Mouse (Mus musculus): Measurements from ENCODE around the gene Gcnt1. TPM values are rescaled to one million over a fixed set of nuclear protein-coding genes. Genes with fewer than 3 reads are reported as not detected.
A peak's percentile ranks its signal among the peaks of the same experiment; 100 is the strongest.

Gcnt1 gene
- total RNA-seq, 2 experiments from 2014 or later = 0.41 to 0.95 TPM

- no peak overlapping the region; the same call in 1 of the 2 replicates for H3K4me3 ChIP-seq
- no peak for TF ChIP-seq CTCF (IDR thresholded peaks at IDR 0.05)
- H3K27ac ChIP-seq = no peak overlapping the region
- intact Hi-C loops (cut with DNase I) = no loop called here
- DNase-seq = no peak
Measured at GRCm38 (mm10) chr19:17392866-17393265, 20.2 kb upstream of the Gcnt1 start.

- DNase-seq = no peak
- no peak overlapping the region for H3K4me3 ChIP-seq
- intact Hi-C loops (cut with DNase I) = loop anchor here (2.0 kb wide), 1 partner anchor 264 kb away; no protein-coding TSS in a partner anchor
- H3K27ac ChIP-seq = no peak overlapping the region
- peak; percentile 70 for TF ChIP-seq CTCF (IDR thresholded peaks at IDR 0.05)
Measured at GRCm38 (mm10) chr19:17388404-17388803, 15.8 kb upstream of the Gcnt1 start.

GRCm38 (mm10) chr19:17386424-17386823 lies 13.8 kb upstream of the Gcnt1 start:
- Histone ChIP-seq H3K4me3 (no peak overlapping the region), H3K27ac (no peak overlapping the region)
- intact Hi-C loops (cut with DNase I) = no loop called here
- no peak for TF ChIP-seq CTCF (IDR thresholded peaks at IDR 0.05)
- no peak for DNase-seq

GRCm38 (mm10) chr19:17385426-17385825 lies 12.8 kb upstream of the Gcnt1 start:
- no peak for TF ChIP-seq CTCF (IDR thresholded peaks at IDR 0.05)
- intact Hi-C loops (cut with DNase I) = no loop called here
- no peak for DNase-seq
- no peak overlapping the region for H3K4me3 ChIP-seq
- no peak overlapping the region for H3K27ac ChIP-seq

- no peak for TF ChIP-seq CTCF (IDR thresholded peaks at IDR 0.05)
- Histone ChIP-seq H3K27ac (no peak overlapping the region), H3K4me3 (no peak overlapping the region)
- intact Hi-C loops (cut with DNase I) = no loop called here
- no peak for DNase-seq
Measured at GRCm38 (mm10) chr19:17385022-17385421, 12.4 kb upstream of the Gcnt1 start.

- Histone ChIP-seq H3K4me3 (no peak overlapping the region), H3K27ac (no peak overlapping the region)
- intact Hi-C loops (cut with DNase I) = no loop called here
- TF ChIP-seq CTCF (IDR thresholded peaks at IDR 0.05) = no peak
- DNase-seq = no peak
Measured at GRCm38 (mm10) chr19:17382807-17383397, 10.3 kb upstream of the Gcnt1 start.

GRCm38 (mm10) chr19:17380549-17380948 lies 7.9 kb upstream of the Gcnt1 start:
- Histone ChIP-seq H3K27ac (no peak overlapping the region), H3K4me3 (no peak overlapping the region)
- intact Hi-C loops (cut with DNase I) = no loop called here
- TF ChIP-seq CTCF (IDR thresholded peaks at IDR 0.05) = no peak
- no peak for DNase-seq

- TF ChIP-seq CTCF (IDR thresholded peaks at IDR 0.05) = no peak
- Histone ChIP-seq H3K4me3 (no peak overlapping the region), H3K27ac (no peak overlapping the region)
- no peak for DNase-seq
- intact Hi-C loops (cut with DNase I) = no loop called here
Measured at GRCm38 (mm10) chr19:17378845-17379244, 6.2 kb upstream of the Gcnt1 start.

GRCm38 (mm10) chr19:17369581-17369980 lies 3.1 kb downstream of the Gcnt1 start:
- no peak for DNase-seq
- TF ChIP-seq CTCF (IDR thresholded peaks at IDR 0.05) = no peak
- intact Hi-C loops (cut with DNase I) = no loop called here
- H3K4me3 ChIP-seq = no peak overlapping the region
- no peak overlapping the region for H3K27ac ChIP-seq

- no peak overlapping the region for H3K4me3 ChIP-seq
- no peak for DNase-seq
- intact Hi-C loops (cut with DNase I) = no loop called here
- no peak overlapping the region for H3K27ac ChIP-seq
- no peak for TF ChIP-seq CTCF (IDR thresholded peaks at IDR 0.05)
Measured at GRCm38 (mm10) chr19:17368557-17368956, 4.1 kb downstream of the Gcnt1 start.

GRCm38 (mm10) chr19:17366364-17367090 lies 6.1 kb downstream of the Gcnt1 start:
- H3K27ac ChIP-seq = no peak overlapping the region
- TF ChIP-seq CTCF (IDR thresholded peaks at IDR 0.05) = no peak
- DNase-seq = no peak
- intact Hi-C loops (cut with DNase I) = no loop called here
- H3K4me3 ChIP-seq = no peak overlapping the region

- H3K4me3 ChIP-seq = no peak overlapping the region
- TF ChIP-seq CTCF (IDR thresholded peaks at IDR 0.05) = peak; percentile 62
- no peak overlapping the region for H3K27ac ChIP-seq
- DNase-seq = no peak
- intact Hi-C loops (cut with DNase I) = no loop called here
Measured at GRCm38 (mm10) chr19:17364741-17365140, 7.9 kb downstream of the Gcnt1 start.

- Histone ChIP-seq H3K27ac (0 out of 2 replicates have a peak overlapping the region, but pooled peaks have one; percentile 3), H3K4me3 (no peak overlapping the region)
- intact Hi-C loops (cut with DNase I) = no loop called here
- TF ChIP-seq CTCF (IDR thresholded peaks at IDR 0.05) = no peak
- no peak for DNase-seq
Measured at GRCm38 (mm10) chr19:17361181-17361580, 11.5 kb downstream of the Gcnt1 start.

All from gastrocnemius, adult 2 months (tissue).